Mouse (Mus musculus) layer of hippocampus, postnatal 25 days (tissue): ENCODE results near the gene Olfr154. TPM values are rescaled to one million over a fixed set of nuclear protein-coding genes. Genes with fewer than 3 reads are reported as not detected.
"Not testable (repeated sequence)": the region's sequence is repeated elsewhere in the genome, so short reads cannot be mapped to it uniquely, and the experiment has no call there.

ENCODE experiments used
- DNase-seq, 2 experiments: peaks; one replicate each; pipeline ENCODE4 v3.0.0; 2022; ENCODE audit warnings: mixed read lengths in 2 of 2, low spot score in 1 of 2; ENCODE audit errors: extremely low spot score in 1 of 2
- total RNA-seq, 2 experiments: library from RNA; stranded (reverse); gene quantifications; 2 replicates each; pipeline ENCODE4 v1.2.3; 2021

Olfr154 gene
- total RNA-seq: not detected

DNA sequence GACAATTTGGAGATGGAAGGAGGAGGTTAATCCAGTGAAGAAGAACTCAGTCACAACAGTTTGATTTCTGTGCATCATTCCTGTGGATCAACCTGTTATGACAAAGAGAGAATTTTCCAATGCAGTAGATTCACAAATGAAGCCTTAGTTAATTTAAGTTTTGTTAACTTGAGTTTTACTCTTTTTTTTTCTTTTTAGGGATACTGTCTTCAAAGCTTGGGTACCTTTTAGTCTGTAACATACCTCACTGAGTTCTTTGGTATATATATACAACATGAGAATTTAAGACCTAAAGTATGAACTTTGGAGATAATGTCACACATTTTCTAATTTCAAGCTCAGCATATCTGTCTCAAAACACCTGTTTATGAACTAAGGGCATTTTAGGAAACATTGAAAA is at the start of gene Olfr154:
TSS of gene Olfr154 (minus strand) at position 101 of the 400 bp plus-strand sequence.
- not testable (repeated sequence) for DNase-seq

DNA sequence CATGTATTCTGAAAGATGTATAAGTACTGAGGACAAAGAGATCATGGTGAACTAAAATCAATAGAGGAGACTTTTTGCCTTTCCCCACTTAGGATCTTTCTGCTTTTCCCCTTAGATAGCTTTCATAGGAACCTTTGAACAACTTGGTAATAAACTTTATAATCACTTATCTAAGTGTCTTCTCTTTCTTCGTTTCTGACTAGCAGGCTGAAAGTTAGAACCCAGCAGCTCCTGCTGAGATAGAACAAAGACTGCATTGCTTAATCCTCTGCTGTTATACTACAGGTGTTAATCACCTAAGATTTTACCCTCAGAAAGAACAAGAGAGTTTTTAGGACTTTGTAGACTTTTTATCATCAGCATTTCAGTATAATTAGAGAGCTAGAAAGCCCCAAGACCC is 46.9 kb upstream of the Olfr154 start:
- DNase-seq: no peak

DNA sequence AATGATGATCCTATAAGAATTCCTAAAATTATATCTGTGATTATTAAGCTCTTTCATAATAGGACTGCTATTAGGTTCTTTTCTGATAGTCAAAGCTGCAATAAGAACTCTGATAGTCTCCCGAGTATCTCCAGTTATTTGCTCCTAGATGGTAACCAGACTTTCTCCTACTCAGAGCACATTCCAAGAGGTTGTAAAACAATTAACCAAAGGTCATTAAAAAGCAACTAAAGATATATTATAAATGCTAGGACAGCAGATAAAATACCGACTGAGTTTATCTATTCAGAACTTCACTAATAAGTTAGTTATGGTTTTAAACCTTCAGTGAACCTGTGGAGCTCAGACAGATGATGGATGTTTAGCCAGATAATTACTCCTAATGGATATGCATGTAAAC is 46.4 kb upstream of the Olfr154 start:
- not testable (repeated sequence) for DNase-seq

DNA sequence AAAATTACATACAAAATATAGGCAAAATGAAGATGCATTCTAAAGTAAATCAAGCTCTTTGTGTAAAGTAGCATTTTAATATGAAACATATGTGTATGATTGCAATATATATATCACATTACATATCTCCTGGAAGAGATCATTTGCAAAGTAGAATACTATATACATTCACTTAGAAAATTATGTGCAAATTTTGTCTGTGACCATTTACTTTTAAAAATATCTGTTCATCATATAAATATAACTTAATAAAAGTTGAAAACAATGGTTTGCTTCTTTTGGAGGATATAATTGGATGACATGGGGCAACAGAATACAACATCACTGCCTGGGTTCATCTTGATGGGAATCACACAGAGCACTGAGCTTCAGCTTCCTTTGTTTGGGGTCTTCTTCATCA is 24.9 kb upstream of the Olfr154 start, which contains the start of gene Olfr1008:
TSS of gene Olfr1008 (plus strand) at position 301 of the 400 bp plus-strand sequence.
- DNase-seq: no peak

DNA sequence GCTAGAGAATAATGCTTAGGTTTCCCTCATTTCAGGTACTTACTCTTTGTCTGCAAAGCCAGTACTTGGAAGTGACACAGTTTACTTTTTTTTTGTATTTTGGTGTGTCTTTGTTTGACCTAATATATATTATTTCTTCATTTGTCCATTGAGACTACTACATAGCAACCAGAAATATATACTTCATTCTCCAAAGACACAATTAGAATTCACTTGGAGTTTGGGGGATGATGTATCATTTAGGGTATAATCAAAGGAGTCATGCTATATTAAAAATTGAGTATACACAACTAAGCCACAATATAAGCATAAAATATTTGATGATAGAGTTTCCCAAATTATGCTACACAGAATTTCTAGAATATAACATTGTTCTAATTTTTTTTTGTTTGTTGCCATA is 14.4 kb upstream of the Olfr154 start, which contains the start of gene Olfr1006:
TSS of gene Olfr1006 (minus strand) at position 101 of the 400 bp plus-strand sequence.
- DNase-seq: no peak

DNA sequence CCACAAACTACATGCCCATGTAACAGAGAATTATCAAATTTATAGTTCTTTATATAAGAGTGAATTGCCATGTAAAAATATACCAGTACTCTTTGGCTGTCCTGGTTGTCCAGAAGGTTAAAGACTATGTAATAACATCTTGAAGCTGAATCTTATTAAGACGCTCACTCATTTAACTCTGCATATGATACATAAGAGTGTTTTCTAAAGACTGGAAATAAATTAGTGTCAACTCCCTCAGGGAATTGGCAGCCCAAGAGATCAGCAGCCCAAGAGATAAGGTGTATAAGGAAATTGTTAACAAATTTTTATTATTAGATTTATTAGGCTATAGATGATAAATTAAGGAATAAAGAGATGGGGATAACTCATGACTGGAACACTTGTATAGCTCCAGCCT is 13.7 kb downstream of the Olfr154 start, which contains the start of gene Olfr1002:
TSS of gene Olfr1002 (minus strand) at position 101 of the 400 bp plus-strand sequence.
- no peak for DNase-seq

Other genes starting within 250 kb of the Olfr154 start
- not detected for gene Olfr993, start 249.6 kb downstream of the Olfr154 start, total RNA-seq
- gene Olfr994, start 228.0 kb downstream of the Olfr154 start, total RNA-seq: not detected
- gene Olfr995, start 220.8 kb downstream of the Olfr154 start, total RNA-seq: not detected
- under 1 TPM; 0.20 to 0.21 TPM for gene 4833423E24Rik, start 145.4 kb downstream of the Olfr154 start, total RNA-seq
- not detected for gene Olfr996, start 85.2 kb downstream of the Olfr154 start, total RNA-seq
- gene Olfr998, start 75.5 kb downstream of the Olfr154 start, total RNA-seq: not detected
- not detected for gene Olfr1000, start 52.6 kb downstream of the Olfr154 start, total RNA-seq
- gene Olfr1002, start 13.8 kb downstream of the Olfr154 start, total RNA-seq: not detected
- not detected for gene Olfr1006, start 14.3 kb upstream of the Olfr154 start, total RNA-seq
- gene Olfr1008, start 25.0 kb upstream of the Olfr154 start, total RNA-seq: not detected
- not detected for gene Olfr1009, start 51.0 kb upstream of the Olfr154 start, total RNA-seq
- not detected for gene Olfr1012, start 98.3 kb upstream of the Olfr154 start, total RNA-seq
- not detected for gene Olfr1013, start 102.6 kb upstream of the Olfr154 start, total RNA-seq
- gene Olfr1014, start 108.3 kb upstream of the Olfr154 start, total RNA-seq: not detected
- not detected for gene Olfr1015, start 117.6 kb upstream of the Olfr154 start, total RNA-seq
- gene Olfr1016, start 138.1 kb upstream of the Olfr154 start, total RNA-seq: not detected
- not detected for gene Olfr1018, start 154.0 kb upstream of the Olfr154 start, total RNA-seq
- not detected for gene Olfr1019, start 181.0 kb upstream of the Olfr154 start, total RNA-seq
- gene Olfr1020, start 182.6 kb upstream of the Olfr154 start, total RNA-seq: not detected
- gene Olfr1022, start 204.1 kb upstream of the Olfr154 start, total RNA-seq: not detected
- gene Olfr1023, start 221.2 kb upstream of the Olfr154 start, total RNA-seq: not detected
- not detected for gene Olfr1024, start 240.6 kb upstream of the Olfr154 start, total RNA-seq